Mouse (Mus musculus) right cerebral cortex, postnatal 14 days (tissue): ENCODE data around the gene Prpf40b.

ENCODE experiments used
- DNase-seq: peaks from one replicate; pipeline ENCODE4 v3.0.0; 2022

Gene Prpf40b

DNA sequence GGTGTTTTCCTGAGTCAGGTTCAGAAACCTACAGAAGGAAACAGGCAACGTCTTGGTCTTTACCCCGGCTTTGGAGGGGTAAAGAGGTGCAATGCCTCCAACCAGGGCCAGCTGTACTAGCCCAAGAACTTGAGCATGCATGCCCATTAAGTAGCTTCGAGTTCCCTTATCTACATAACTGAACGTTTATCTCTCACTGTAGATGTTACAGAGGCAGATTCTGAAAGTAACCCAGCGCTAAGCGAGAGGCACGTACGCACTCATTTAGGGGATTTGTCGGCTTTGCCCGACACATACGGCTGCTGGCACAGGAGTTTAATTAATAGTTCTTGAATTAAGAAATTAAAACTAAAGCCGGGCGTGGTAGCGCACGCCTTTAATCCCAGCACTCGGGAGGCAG lies 600 bp upstream of the Prpf40b start:
- no peak for DNase-seq

DNA sequence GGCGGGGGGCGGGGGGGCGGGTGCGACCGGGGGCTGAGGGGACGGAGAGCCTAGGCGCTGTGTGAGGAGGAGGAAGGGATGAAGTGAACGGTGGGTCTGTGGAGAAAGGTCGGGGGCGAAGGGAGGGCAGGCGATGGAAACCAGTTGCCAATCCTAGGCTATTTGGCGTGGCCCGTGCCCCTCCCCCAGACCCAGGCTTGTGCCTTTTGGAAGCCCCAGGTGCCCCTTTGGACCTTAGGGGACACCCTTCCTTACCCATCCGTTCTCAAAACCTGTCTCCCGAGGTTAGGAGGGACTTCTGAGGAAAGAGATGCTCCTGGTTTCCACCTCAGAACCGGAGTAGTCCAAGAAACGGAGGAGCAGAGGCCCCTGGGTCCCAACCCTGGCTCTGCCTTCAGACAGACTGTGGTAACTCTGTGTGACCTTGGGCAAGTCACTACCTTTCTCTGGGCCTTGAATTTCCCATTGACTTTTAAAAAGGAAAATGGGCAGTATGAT lies 646 bp downstream of the Prpf40b start, which contains the start of gene Fam186b:
Gene Fam186b (minus strand): TSS at position 405 of the 498 bp plus-strand sequence.
- DNase-seq = peak; percentile 41

DNA sequence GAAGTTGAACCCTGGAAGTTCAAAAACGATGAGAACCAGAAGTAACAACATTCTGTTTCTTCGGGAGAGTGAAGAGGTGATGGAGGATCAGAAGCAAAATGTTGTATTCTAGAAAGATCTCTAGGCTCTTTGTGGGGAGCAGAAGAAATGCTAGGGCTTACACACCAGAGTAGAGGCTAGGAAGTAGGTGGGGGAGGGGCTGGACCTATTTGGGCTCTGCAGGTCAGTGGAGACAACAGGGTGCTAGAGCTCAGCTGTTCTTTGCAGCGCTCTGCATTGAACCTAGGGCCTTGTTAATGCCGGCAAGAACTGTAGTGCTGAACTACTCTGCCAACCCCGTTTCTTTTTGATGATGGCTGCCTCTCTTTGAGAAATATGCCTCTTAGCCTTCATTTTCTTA lies 1.3 kb downstream of the Prpf40b start:
- DNase-seq = no peak

DNA sequence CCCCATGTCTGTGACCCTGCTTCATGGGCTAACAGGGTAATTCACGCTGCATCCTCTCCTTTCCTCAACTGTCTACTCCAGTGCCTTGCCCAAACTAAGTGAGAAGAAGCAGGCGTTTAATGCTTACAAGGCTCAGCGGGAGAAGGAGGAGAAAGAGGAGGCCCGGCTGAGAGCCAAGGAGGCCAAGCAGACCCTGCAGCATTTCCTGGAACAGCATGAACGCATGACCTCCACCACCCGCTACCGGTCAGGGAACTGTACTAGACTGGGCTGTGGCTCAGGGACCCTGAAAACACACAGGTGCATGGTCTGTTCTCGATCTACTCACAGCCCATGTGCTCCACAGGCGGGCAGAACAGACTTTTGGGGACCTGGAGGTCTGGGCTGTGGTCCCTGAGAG lies 12.6 kb downstream of the Prpf40b start:
- no peak for DNase-seq

GRCm38 (mm10) chr15:99309549-99309948 lies 14.7 kb downstream of the Prpf40b start:
- DNase-seq = no peak

DNA sequence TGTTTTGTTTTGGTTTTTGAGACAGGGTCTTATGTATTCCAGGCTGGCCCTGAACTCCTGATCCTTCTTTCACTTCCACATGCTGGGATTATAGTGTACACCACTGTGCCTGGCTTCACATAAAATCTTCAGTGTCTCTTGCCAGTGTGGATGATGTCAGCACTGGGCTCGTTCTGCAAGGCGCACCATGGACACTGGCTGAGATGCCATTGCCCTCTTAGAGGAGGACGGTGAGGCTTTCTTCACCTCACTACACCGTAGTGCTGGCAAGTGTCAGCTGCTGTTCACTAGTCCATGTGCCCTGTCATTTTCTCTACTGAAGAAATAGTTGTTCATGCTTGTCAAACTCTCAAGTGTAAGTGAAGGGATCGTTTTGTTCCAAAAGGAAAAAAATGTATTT lies 15.7 kb downstream of the Prpf40b start:
- DNase-seq = no peak

DNA sequence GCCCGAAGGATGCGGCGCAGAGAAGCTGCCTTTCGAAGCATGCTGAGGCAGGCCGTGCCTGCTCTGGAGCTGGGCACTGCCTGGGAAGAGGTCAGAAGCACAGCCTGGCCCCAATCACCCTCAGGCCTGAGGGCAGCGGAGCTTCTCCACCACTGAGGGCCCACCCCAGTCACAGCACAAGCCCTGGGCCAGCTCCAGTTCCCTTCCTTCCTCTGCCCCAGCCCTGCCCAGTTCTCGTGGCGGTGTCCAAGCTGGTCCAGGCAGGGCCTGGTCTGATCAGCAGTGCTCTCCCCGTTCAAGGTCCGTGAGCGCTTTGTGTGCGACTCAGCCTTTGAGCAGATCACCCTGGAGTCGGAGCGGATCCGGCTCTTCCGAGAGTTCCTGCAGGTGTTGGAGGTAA lies 20.0 kb downstream of the Prpf40b start:
- DNase-seq = no peak

- peak; percentile 85 for DNase-seq
These were observed 21.7 kb downstream of the Prpf40b start for GRCm38 (mm10) chr15:99316314-99317266.

DNA sequence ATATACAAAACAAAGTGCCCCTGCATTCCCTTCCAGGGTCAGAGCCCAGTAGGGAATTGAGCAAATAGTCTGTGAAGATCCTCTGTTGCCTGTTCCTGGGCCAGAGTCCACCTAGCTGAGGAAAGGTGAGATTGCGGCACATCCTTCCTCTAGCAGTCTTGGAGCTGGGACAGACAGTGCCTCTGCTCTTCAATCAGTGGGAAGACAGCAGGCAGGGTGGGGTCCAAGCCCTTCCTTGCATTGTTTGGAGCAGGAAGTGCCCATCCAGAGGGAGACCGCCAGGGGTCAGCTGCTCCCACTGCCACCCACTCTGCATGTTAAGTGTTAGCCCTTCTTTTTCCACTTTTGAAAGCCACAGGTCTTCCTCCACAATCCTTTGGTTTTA lies 22.4 kb downstream of the Prpf40b start:
- DNase-seq = no peak

DNA sequence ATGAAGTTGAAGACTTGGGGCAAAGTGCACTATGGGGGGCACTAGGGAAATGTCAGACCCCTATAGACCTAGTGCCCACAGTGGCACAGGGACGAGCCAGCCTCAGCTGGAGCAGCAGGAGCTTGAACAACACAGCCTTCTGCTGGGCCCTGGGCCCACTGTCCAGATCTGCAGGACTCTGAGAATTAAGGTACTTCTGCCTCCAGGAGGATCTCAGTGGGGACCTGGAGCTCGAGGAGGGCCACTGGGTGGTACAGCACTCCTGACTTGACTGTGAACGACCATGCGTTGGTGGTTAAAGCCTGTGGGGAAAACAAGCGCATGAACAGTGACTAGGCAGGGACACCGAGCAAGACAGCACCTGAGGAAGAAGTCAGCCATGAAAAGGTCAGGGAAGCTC lies 23.2 kb downstream of the Prpf40b start:
- DNase-seq = no peak

DNA sequence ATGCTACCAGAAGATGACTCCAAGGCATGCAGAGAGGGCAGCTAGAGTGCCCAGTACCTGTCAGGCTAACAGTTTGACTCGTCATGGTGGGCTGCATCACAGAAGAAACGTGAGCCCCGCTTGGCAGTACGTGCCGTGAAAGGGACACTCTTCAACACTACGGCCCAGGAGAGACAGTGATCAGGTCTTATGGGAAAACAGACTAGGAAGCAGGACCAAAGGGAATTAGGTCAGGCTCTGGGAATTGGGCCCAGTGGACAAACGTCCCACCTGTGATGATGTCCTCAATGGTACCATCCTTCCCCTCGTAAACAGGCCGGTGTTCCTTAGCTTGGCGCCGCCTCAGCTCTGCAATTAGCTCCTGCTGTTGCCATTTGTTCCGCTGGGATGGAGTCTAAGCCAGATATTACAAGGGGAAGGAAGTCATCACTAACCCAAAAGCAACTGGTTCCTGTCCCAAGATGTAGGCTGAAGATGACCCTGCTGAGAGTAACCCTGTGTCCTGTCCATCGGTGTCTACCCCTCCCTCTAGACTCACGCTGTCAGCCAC lies 24.0 kb downstream of the Prpf40b start:
- no peak for DNase-seq

- DNase-seq = no peak
These were observed 24.6 kb downstream of the Prpf40b start for GRCm38 (mm10) chr15:99319411-99319871.

- DNase-seq = no peak
These were observed 25.3 kb downstream of the Prpf40b start for GRCm38 (mm10) chr15:99320168-99320674.

DNA sequence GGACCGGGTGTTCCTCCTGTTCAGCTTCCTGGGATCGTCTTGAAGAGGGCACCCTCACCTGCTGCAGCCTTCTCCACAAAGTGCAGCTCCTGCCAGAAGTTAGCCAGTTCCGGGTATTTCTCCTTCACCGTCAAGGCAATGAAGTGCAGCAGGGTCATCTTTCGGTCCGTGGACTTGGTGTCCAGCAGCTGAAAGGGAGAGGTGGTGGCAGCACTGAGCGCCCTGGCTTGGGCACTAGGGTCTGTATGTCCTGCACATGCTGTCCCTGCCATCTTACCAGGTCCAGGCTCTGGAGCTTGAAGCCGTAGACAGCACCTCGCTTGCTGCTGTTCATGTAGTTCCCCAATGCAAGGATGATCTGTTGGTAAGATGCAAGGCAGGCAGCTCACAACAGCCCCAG lies 26.1 kb downstream of the Prpf40b start:
- DNase-seq = no peak

DNA sequence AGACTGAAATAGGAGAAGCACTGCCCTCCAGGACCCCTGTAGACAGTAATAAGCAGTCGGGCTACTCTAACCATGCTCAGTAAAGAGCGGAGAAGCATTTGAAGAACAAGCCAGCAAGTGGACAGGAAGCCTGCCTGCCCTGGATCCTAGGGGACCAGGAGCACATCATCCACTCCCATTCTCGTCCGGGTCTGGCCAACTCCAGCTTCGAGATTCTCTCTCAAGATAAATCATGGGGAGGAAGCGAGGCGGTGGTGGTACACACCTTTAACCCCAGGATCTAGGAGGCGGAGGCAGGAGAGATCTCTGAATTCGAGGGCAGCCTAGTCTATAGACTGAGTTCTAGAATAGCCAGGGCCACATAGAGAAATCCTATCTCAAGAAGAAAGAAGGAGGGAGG lies 29.3 kb downstream of the Prpf40b start:
- no peak for DNase-seq

DNA sequence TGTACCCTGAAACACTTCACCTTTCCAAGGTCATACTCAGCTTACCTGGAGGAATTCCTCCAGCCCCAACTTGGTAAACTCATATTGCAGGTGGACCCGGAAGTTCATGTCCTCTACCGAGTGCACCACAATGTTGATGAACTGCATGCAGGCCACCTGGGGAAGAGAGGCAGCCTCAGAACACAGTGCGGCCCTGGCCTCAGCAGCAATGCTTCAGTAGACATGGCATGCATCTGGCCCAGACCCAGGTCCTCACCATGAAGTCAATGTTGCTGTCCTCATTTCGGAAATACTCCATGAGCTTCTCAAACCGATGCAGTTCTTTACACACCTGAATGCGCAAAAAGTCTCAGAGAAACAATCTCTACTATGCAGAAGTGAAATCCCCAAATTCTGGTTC lies 30.7 kb downstream of the Prpf40b start:
- no peak for DNase-seq

DNA sequence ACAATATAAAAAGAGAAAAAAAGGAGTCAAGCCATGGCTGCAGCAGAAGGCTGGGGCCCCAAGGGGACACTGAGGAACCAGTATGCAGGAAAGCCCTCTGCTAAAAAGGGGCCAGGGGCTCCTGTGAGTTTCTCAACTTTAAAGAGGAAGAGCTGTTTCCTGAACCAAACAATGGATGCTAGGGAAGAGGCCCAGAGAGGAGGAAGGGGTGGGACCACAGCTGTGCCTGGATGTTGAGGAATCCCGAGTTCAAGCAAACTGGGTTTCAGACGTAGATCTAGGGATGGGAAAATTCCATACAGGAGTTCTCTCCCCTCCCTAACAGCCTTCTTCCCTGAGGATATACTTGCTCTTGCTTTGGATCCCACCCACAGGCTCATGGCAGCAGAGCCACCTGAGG lies 31.5 kb downstream of the Prpf40b start:
- DNase-seq = no peak

DNA sequence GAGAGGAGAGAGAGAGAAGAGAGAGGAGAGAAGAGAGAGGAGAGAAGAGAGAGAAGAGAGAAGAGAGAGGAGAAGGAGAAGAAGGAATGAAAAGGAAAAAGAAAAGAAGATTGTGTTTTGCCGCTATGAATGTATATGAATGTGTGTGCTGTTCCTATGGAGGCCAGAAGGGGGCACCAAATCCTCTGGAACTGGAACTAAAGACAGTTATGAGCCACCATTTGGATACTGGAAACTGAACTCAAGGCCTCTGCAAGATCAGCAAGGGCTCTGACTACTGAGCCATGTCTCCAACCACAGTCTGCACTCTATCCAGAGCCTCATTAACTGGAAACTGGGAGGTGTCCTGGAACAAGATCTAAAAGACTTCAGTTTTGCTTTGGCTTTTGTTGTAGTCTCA lies 32.1 kb downstream of the Prpf40b start:
- no peak for DNase-seq

- no peak for DNase-seq
These were observed 33.1 kb downstream of the Prpf40b start for GRCm38 (mm10) chr15:99328011-99328410.

DNA sequence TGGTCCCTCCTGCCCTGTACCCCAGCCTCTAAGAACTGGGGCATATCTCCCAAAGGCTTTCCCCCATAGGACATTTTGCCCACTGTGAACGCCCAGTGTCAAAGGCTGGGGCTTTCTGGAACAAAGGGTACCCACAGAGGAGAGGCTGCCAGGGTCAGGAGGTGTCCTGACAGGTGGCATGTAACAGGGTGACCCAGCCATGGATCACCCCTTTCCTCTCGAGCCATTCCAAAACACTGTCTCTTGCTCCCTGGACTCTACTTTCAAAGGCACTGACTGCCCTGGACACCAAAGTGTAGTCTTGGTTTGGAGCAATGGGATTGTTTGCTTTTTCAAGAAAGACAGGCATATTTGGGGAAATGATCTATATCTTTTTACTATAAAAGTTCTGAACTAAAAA lies 35.4 kb downstream of the Prpf40b start:
- no peak for DNase-seq

DNA sequence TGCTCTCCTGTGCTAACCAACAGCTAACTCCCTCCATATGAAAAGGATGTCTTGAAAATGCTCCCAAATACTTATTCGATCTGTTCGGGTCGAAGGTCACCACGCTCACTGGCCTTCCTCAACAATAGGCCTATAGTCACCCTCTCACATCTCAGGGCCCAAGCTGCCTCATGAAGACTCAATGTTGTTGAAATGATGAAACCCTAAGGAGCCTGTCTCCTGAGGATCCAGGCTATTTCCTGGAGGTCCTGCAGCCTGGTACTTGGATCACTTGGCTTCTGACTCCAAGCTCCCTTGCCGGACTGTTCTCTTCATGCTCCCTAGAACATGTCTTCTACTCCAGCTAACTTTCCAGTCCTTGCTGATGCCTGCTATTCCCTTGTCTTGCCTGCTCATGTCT lies 36.5 kb downstream of the Prpf40b start:
- no peak for DNase-seq

DNA sequence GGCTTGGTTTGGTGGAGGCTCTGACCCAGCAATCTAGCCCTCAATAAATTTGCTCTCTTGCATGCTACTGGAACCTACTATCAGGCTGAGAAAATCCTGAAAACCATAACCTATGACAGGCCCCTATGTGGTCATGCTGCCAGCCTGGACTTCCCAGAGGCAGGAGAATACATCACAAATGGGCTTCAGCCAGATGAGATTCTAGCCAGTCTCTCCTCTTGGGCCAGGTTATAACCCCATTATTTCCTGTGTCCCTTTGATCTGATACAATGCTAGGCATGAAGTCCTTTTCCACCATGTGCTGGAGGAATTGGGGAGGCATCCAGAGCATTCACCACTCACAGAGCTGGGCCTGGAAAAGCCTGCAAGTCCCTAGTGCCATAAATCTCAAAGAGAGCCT lies 37.2 kb downstream of the Prpf40b start:
- DNase-seq = no peak

GRCm38 (mm10) chr15:99332921-99333675 lies 38.2 kb downstream of the Prpf40b start:
- no peak for DNase-seq
